Mouse (Mus musculus) c-Kit-positive CD71-positive TER-119-positive erythroid progenitor cells, embryonic 14.5 days (primary cell): ENCODE measurements around the gene Lingo2.

ENCODE experiments used
- DNase-seq: peaks from one replicate; pipeline ENCODE4 v3.0.0-alpha.2; 2013; ENCODE audit warnings: low spot score

Lingo2 gene

GRCm38 (mm10) chr4:36560997-36561396 is 390.6 kb downstream of the Lingo2 start:
- DNase-seq, result no peak

- no peak for DNase-seq
Observed at GRCm38 (mm10) chr4:36540664-36541360, 410.7 kb downstream of the Lingo2 start.

GRCm38 (mm10) chr4:36533895-36534294 is 417.7 kb downstream of the Lingo2 start:
- DNase-seq, result no peak

- no peak for DNase-seq
Observed at GRCm38 (mm10) chr4:36490255-36490654, 461.3 kb downstream of the Lingo2 start.

GRCm38 (mm10) chr4:36435211-36435610 is 516.3 kb downstream of the Lingo2 start:
- no peak for DNase-seq

GRCm38 (mm10) chr4:36426192-36426591 is 525.4 kb downstream of the Lingo2 start:
- no peak for DNase-seq

GRCm38 (mm10) chr4:36407350-36407749 is 544.2 kb downstream of the Lingo2 start:
- DNase-seq, result no peak

GRCm38 (mm10) chr4:36368925-36369324 is 582.6 kb downstream of the Lingo2 start:
- DNase-seq, result no peak

- no peak for DNase-seq
Observed at GRCm38 (mm10) chr4:36354401-36354800, 597.1 kb downstream of the Lingo2 start.

GRCm38 (mm10) chr4:36331741-36332140 is 619.8 kb downstream of the Lingo2 start:
- DNase-seq, result no peak

- DNase-seq, result no peak
Observed at GRCm38 (mm10) chr4:36325603-36326002, 625.9 kb downstream of the Lingo2 start.

- DNase-seq, result no peak
Observed at GRCm38 (mm10) chr4:36313067-36313466, 638.5 kb downstream of the Lingo2 start.

GRCm38 (mm10) chr4:36311431-36311830 is 640.1 kb downstream of the Lingo2 start:
- no peak for DNase-seq

- DNase-seq, result no peak
Observed at GRCm38 (mm10) chr4:36305228-36305627, 646.3 kb downstream of the Lingo2 start.

- DNase-seq, result no peak
Observed at GRCm38 (mm10) chr4:36289701-36290053, 661.9 kb downstream of the Lingo2 start.

- DNase-seq, result no peak
Observed at GRCm38 (mm10) chr4:36288813-36289700, 662.5 kb downstream of the Lingo2 start.

- no peak for DNase-seq
Observed at GRCm38 (mm10) chr4:36262436-36263169, 688.9 kb downstream of the Lingo2 start.

GRCm38 (mm10) chr4:36186231-36186922 is 765.2 kb downstream of the Lingo2 start:
- DNase-seq, result no peak

GRCm38 (mm10) chr4:36183643-36184042 is 767.9 kb downstream of the Lingo2 start:
- no peak for DNase-seq

- no peak for DNase-seq
Observed at GRCm38 (mm10) chr4:36170099-36170498, 781.4 kb downstream of the Lingo2 start.

GRCm38 (mm10) chr4:36131341-36131740 is 820.2 kb downstream of the Lingo2 start:
- no peak for DNase-seq

- no peak for DNase-seq
Observed at GRCm38 (mm10) chr4:36095482-36095881, 856.1 kb downstream of the Lingo2 start.
